23 mouse cellular contexts compared by ENCODE assay signal in the genomic region with DNA sequence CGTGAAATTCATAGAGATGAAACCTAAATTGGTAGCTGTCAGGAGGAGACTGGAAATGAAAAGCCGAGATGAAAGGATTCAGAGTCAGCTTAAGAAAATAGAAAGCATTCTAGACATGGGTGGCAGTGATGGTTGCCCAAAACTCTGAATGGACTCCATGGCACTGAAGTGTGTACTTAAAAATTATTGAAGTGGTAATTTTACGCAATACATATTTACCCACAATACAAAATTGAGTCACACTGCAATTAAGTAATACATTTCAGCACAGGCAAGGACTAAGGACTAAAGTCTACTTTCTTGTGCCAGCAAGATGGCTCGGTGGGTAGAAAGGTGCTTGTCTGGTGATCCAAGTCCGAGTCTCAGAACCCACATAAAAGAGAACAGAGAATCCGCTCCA.
DNase-seq lines count a peak whose midpoint lies in the region; ATAC-seq and TF ChIP-seq lines count a peak whose summit lies in the region.
"Had no signal": no experiment of that assay in that cellular context is flagged by ENCODE, and none has a peak within 500 bp of the region (broad histone marks: within the 10 kb centered on the region; RNA-seq: fewer than 3 reads in every experiment).

No protein-coding gene starts in this region.

- no peaks in the 10 kb centered on the region; the same call in 1 of the 2 replicates for H3K4me1 ChIP-seq in liver, adult 2 months (ENCODE audit: control insufficient read depth, insufficient read depth, low read length)
- H3K4me1 ChIP-seq in liver, embryonic 11.5 days (replicated peaks; ENCODE audit: control insufficient read depth, insufficient read depth, low read length): no peaks in the 10 kb centered on the region; the same call in 1 of the 2 replicates

- H3K36me3 ChIP-seq in liver, adult 2 months (ENCODE audit: control insufficient read depth, insufficient read depth, low read length): no peaks in the 10 kb centered on the region
- no peaks in the 10 kb centered on the region for H3K36me3 ChIP-seq in liver, embryonic 11.5 days (ENCODE audit: control insufficient read depth, insufficient read depth, low read length)
- H3K36me3 ChIP-seq: embryonic facial prominence, embryonic 10.5 days; embryonic facial prominence, embryonic 12.5 days; forebrain, embryonic 15.5 days; G1E had no signal

- no peak overlapping the region for H3K9ac ChIP-seq in liver, adult 2 months (ENCODE audit: low read depth, low read length)
- no peak overlapping the region for H3K9ac ChIP-seq in liver, embryonic 11.5 days (ENCODE audit: low read depth, low read length)
- H3K9ac ChIP-seq: embryonic facial prominence, embryonic 12.5 days; forebrain, embryonic 13.5 days; forebrain, embryonic 15.5 days had no signal

- H3K79me2 ChIP-seq in liver, adult 2 months (ENCODE audit: control insufficient read depth, insufficient read depth, low read length): no peaks in the 10 kb centered on the region

- H3K9me3 ChIP-seq in liver, embryonic 11.5 days (ENCODE audit: control insufficient read depth, low read length): no peaks in the 10 kb centered on the region
- H3K9me3 ChIP-seq: embryonic facial prominence, embryonic 10.5 days; embryonic facial prominence, embryonic 12.5 days; forebrain, embryonic 13.5 days; forebrain, embryonic 15.5 days had no signal

- peak; percentile 78 for DNase-seq in liver, adult 2 months (ENCODE audit: extremely low read depth, low read depth, low spot score)
- no peak for DNase-seq in liver, embryonic 11.5 days (ENCODE audit: low spot score)
- DNase-seq in lung, postnatal 25 days (ENCODE audit: low spot score): peak; percentile 51
- no peak for DNase-seq in lung, postnatal 4 days
- peak; percentile 19 for DNase-seq in large intestine, adult 2 months (ENCODE audit: low read depth, low spot score)
- DNase-seq: adrenal gland, adult 8-10 months; adrenal gland, postnatal 14 days; adrenal gland, postnatal 36 days; B cell, adult 2 months; cerebellum, adult 11-12 months; cerebellum, adult 2 months; cerebellum, adult 9-10 months; cerebellum, postnatal 10 days; cerebellum, postnatal 25 days had no signal

- no peak overlapping the region for H3K27ac ChIP-seq in liver, adult 2 months (replicated peaks; ENCODE audit: insufficient read depth, low read depth, low read length)
- H3K27ac ChIP-seq in liver, embryonic 11.5 days (ENCODE audit: low read depth, low read length): no peak overlapping the region
- H3K27ac ChIP-seq: embryonic facial prominence, embryonic 10.5 days; embryonic facial prominence, embryonic 12.5 days; forebrain, embryonic 13.5 days; forebrain, embryonic 15.5 days had no signal

- WGBS in liver, adult 2 months: 72% methylated on average over 6 of the region's 6 CpGs
- 83% methylated on average over 6 of the region's 6 CpGs for WGBS in liver, embryonic 11.5 days
- 45% methylated on average over 6 of the region's 6 CpGs for WGBS in large intestine, adult 2 months

- no peak for ATAC-seq in liver, embryonic 11.5 days (replicated peaks; ENCODE audit: low FRiP score)
- ATAC-seq: activated CD4-positive, CD25-positive, alpha-beta regulatory T cell, adult 4 months; CD4-positive, CD25-positive, alpha-beta regulatory T cell, adult 4 months; forebrain, embryonic 13.5 days; forebrain, embryonic 15.5 days; Patski had no signal

- H3K27me3 ChIP-seq in liver, adult 2 months (ENCODE audit: control insufficient read depth, insufficient read depth, low read length): no peaks in the 10 kb centered on the region
- H3K27me3 ChIP-seq in liver, embryonic 11.5 days (replicated peaks; ENCODE audit: control insufficient read depth, insufficient read depth, low read length): peaks cover 5% of the 10 kb centered on the region; the same call in 1 of the 2 replicates
- H3K27me3 ChIP-seq: CH12.LX, Patski had no signal

- no peak overlapping the region for H3K4me2 ChIP-seq in liver, embryonic 11.5 days
- H3K4me2 ChIP-seq: embryonic facial prominence, embryonic 12.5 days; forebrain, embryonic 13.5 days; forebrain, embryonic 15.5 days had no signal

- no peak for TF ChIP-seq POLR2A in liver, adult 2 months (IDR thresholded peaks at IDR 0.05; ENCODE audit: extremely low read depth, insufficient read depth, low read length)

- no peak for TF ChIP-seq CTCF in liver, adult 2 months (IDR thresholded peaks at IDR 0.05; ENCODE audit: low read depth, low read length)

- H3K4me3 ChIP-seq in liver, adult 2 months (ENCODE audit: insufficient read depth, low read depth, low read length): no peak overlapping the region
- H3K4me3 ChIP-seq in liver, embryonic 11.5 days (ENCODE audit: low read depth, low read length): no peak overlapping the region
- H3K4me3 ChIP-seq: embryonic facial prominence, embryonic 10.5 days; embryonic facial prominence, embryonic 12.5 days; forebrain, embryonic 13.5 days; forebrain, embryonic 15.5 days had no signal

Comparison
In these comparisons a context has a peak if more than half of its experiments do, and no peak if none do; other contexts are left out.
1. DNase-seq: peak in liver, adult 2 months (single experiment), lung, postnatal 25 days (single experiment) and large intestine, adult 2 months (single experiment); none in liver, embryonic 11.5 days (single experiment) and lung, postnatal 4 days (0 of 2).